Mouse (Mus musculus) kidney, adult 2 months (tissue): ENCODE measurements at regions not wholly inside any gene's neighbourhood (a gene's known extent, or its start where the extent isn't known, plus 50 kb on each side); places are given as distances from the start of the nearest gene placed in this dataset.

Experiments
- CTCF ChIP-seq: fragments of 200-500 bp; conservative IDR thresholded peaks from 2 replicates; pipeline ENCODE4 v1.5.1; 2011; ENCODE audit warnings: low read depth, mild to moderate bottlenecking, control low read depth, low read length, moderate library complexity, mixed read lengths; ENCODE audit not compliant: insufficient read depth, insufficient read length
- POLR2A ChIP-seq: fragments of 200-500 bp; IDR thresholded peaks from one replicate; pipeline ENCODE4 v1.6.1; 2011; ENCODE audit warnings: low read depth, low read length, control low read depth

- no peak for TF ChIP-seq POLR2A
- TF ChIP-seq CTCF = no peak
Observed at GRCm38 (mm10) chr1:61206861-61207380, 229.2 kb downstream of the Icos start.
